Mouse (Mus musculus) urinary bladder, adult 2 months (tissue): ENCODE data around the gene Ntf3. TPM values are rescaled to one million over a fixed set of nuclear protein-coding genes. Genes with fewer than 3 reads are reported as not detected.
A peak's percentile ranks its signal among the peaks of the same experiment; 100 is the strongest.

Experiments
- DNase-seq: peaks from one replicate; pipeline ENCODE4 v3.0.0; 2022; ENCODE audit warnings: low spot score
- polyA plus RNA-seq: library from polyadenylated mRNA; depleted of rRNA; stranded (reverse); fragments of >200 nt; gene quantifications from 2 replicates; pipeline ENCODE4 v1.2.3, GENCODE M21; 2012; rRNA removed

Gene Ntf3
- 19.7 and 20.6 TPM in 2 replicates for polyA plus RNA-seq

DNA sequence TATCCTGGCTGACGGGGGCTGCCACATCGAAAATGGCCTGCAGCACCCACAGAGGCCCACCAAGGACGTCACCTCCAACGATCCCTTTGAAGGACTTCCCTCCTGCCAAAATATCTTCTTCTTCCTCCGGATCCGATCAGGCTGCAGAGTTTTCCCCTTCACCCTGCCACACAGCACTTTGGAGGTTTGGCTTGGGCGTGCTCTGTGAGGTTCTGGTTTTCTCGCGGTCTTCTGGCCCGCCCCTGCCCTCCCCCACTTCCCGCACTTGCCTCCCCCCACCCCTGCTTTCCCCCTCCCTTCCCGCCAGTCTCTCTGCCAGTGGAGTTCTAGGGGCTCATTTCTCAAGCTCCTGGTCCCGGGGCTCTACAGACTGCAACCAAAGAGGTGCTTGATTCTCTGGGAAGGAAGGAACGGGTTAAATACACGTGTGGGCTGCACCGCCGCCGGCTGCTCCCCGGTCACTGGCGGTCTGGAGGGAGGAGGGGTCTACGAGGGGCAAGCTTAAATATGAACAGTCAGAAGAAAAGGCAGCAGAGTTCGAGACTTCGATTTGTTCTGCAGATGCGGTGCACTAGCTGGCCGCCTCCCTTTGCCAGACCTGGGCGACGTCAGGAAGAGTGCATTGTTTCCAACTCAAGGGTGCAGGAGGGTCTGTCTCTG, at the start of gene Ntf3:
Gene Ntf3 (minus strand): TSS at position 363 of the 660 bp plus-strand sequence.
- no peak for DNase-seq

DNA sequence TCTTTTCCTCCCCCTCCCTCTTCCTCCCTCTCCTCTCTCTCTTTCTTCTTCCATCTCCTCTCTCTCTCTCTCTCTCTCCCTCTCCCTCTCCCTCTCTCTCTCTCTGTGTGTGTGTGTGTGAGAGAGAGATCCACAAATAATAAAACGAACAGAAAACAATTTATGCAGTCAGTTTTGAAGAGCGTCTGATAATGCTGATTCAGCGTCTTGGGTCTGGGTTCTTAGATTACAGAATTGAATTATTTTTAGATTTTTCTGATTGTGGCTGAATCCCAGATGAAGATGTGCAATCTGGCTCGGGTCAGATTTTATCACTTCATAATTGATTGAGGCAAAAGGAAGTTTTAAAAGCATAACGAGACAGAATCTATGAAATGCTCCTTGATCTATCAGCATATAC, 46.6 kb upstream of the Ntf3 start:
- no peak for DNase-seq

DNA sequence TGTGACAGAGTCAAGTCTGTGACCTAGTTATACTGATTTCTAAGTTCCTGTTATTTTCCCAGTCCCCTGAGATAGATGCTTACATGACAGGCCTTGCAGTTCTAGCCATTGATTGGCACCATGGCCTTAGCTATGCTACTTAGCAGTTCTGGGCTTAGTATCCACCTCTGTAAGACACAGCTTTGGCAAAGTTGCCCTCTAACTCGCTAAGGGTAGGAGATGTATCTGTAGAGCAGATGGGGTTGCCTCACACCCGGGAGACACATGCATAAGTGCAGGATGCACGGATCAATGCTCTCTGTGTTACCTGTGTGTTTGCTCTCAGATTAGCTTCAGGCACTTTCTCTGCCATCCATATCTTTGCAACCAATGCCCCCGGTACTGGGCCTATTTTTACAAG, 36.7 kb upstream of the Ntf3 start:
- no peak for DNase-seq

DNA sequence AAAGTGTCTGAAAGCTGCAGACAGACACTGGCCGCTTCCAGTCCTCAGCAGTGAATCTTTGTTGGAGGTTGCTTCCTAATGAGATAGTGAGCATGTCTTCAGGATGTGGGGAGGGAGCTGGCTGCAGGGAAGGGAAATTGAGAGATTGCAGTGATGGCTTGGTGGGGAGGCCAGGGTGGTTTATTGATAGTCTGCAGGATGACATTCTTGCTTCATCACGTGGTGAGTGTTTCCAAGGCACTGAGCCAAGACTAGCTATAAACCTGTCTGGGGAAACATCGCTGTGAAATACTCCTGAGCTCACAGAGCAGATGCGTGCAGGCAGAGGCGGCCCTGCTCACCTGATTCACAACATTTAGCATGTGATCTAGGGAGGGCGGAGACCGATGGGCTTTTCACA, 36.2 kb upstream of the Ntf3 start:
- no peak for DNase-seq

DNA sequence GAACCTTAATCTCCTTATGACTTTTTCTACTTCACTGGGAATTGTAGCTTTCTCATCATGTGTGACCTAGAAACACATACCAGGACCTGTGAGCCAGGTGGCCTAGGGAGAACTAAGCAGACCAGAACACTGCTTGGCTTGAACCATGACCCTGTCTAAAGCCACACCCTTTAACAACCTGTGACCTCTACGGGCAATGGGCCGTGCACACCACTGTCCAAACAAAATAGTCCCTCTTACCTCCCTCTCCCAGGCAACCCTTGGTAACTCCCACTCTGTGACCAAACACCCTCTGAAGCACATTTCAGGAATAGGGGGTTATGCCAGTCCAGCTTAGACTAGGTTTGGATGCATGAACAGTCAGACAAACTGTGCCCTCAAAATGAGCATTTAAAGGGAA, 35.0 kb upstream of the Ntf3 start:
- no peak for DNase-seq

DNA sequence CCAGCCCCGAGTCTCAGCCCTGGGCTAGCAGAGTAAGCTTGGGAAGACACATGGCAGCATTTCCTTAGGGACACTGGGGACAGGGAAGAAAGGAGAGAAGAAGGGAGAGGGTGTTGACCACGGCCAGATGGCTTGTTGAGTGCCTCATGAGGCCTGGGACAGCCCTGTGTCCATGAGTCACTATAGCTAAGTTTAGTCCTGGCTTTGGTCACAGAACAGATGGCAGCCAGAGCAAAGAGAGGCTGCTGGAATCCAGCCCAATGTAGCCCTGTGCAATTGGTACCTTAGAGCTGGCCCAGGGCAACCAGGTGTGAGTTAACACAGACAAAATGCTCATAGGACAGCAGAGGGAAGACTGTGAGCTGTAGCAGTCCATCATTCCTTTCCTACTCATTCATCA, 33.2 kb upstream of the Ntf3 start:
- DNase-seq = no peak

DNA sequence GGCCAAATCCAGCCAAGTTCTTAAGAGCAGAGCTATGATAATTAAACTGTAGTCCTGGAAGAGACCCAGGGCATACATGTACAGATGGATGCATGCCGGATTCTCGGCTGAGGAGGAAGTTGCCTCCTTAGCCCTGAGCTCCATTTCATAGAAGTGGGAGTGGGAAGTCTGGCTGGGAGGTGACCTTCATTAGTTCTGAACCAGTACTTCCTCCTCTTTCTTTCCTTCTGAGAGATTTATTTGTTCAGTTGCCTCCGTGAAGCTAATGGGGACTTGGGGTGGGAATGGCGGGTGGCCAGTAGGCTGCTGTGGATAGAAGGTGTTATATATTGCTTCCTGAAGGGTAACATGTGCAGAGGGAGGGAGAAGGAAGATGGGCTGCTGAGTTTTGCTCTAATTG, 28.1 kb upstream of the Ntf3 start:
- no peak for DNase-seq

DNA sequence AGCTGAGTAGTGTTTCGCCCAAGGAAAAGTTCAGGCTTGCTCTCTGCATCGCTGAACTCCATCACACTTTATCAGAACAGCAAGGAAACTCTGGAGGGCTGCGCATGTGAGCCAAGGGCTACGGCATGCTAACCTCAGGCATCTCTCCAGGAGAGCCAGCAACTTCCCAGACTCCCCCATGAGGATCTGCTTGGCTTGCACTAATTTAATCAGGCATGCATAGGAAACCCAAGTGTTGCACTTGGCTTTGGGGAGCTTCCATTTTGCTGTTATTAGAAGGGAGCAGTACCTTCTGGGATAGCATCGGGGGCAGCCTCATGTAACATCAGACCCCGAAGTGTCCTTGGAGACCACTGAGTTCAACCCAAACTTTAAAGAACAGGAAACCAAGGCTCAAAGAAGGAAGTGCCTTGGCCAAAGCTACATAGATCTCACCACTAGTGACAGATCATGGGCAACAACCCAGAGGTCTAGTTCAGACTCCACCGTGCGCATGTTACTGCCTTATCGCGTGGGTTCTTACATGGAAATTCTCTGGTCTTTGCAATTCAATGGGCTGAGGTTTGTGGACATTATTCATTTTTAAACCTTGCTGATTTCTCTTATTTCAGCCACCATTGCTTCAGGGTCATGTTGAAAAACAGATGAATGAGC, 23.6 kb upstream of the Ntf3 start:
- no peak for DNase-seq

DNA sequence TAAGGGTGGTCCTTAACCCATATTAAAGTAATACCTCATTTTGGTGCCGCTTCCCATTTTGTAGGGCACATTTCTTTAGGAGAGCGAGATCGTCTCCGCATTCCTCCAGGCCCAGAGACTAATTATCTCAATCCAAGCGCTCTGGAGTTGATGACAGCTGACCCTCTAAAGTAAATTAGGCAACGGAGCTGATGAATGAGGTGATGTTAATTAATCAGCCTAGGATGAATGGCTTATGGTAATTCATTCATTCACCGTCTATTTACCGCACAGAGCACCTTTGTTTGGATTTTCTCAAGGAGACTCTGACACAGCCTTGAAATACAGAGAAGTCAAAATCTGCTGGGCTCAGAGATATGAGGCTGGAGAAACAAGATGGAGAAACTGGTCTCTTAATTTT, 20.7 kb upstream of the Ntf3 start:
- no peak for DNase-seq

DNA sequence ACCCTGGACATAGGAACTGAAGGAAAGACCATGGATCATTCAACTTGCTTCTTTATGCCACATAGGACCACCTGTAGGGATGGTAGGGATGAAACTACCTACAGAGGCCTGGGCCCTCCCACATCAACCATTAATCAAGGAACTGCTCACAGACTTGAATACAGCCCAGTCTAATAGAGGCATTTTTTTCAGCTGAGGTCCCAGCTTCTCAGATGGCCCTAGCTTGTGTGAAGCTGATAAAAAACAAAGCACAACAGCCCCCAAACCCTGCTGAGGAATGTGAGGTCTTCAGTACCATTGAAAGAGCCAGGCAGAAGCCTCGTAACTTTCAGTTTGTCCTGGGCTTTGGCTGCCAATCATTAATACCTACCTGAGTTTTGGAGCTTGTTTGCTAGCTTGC, 19.4 kb upstream of the Ntf3 start:
- DNase-seq = no peak

DNA sequence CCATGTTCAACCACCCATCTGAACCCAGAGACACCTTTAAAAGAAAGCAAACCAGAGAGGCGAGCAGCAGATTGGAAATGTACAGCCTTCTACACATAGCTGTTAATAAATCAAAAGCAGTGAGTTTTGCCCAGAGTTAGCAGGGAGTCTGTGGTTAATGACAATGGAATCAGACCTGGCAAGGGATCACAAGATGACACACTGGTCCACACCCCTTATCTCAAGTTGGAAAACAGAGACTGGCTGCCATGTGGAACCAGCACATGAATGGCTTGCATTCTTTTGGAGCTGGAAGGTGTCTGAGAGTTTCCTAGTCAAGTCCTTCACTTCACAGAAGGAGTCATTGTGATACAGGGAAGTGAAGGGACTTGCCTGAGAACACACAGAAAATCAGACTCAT, 5.4 kb upstream of the Ntf3 start:
- no peak for DNase-seq

DNA sequence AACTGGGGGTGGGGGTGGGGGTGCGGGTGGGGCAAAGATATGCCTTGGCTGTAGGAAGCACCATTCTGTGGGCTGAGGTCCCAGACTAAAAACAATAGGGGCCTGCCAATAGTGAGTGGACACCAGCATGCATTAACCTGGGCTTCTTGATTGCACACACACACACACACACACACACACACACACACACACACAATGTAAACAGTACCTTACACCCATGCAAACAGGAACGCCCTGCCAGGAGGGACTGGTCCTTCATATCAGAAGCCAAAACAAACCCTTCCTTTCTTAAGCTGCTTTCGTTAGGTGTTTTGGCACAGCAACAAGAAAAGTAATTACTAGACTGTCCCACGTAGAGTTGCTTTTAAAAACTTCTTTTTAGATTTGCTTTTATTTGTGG, 4.1 kb upstream of the Ntf3 start:
- DNase-seq = no peak

DNA sequence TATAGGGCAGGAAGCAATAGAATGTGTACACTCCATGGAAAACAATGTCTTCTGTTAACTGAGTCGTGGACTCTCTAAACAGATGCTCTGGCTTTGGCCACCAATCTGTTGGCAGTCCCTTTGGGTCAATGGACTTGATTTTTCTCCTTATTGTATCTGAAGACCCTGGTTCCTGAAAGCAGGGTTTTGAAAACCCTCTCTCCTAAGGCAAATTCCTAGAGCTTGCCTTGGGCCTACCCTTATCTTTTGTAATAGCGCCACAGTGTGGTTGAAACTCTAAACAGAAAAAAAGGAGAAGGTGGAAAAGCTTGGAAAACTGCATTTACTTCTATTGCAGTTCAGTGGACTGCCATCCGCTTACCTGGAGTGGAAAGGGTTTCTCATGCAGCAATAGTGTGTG, 1.0 kb upstream of the Ntf3 start:
- DNase-seq = no peak

DNA sequence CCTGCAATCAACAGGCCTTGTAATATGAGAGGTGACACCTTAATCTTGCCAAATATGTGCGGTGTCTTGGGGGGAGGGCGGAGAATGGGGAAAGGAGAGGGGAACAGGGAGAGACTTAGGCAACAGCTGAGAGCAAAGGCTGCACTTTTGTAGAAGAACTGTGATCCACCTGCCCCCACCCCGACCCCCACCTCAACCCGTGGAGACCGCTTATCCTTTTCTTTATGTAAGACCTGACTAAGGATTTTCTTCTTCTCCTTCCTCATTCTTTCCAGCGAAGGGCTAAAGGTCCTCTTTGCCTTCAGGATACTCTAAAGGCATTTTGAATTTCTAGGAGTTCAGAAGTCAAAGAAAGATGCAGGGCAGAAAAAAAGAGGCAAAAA, 489 bp upstream of the Ntf3 start:
- DNase-seq = no peak

DNA sequence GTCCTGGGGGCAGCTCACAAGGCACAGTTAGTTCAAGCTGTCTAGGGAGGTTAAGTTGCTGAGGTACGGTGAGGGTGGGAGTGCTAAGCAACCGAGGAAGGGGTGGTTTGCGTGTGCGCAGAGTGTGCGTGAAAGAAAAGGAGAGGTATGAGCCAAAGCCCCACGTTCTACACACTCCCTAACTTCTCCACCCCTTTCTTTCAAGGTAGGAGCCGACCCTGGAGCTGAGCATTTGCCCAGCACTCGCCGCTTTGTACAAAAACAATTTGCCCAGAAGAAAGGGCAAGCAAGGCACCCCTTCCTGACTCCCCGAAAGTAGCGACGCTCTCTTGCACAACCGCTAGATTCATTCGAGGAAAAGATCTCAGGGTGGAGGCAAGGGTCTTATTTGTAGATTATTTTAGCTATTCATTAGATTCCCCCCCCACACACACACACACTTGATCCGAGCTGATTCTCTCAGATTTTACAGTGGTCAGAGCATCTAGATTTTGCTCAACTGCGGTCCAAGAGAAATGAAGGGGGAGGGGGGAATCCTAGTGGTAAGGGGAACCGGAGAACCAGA, 1.0 kb downstream of the Ntf3 start:
- no peak for DNase-seq

DNA sequence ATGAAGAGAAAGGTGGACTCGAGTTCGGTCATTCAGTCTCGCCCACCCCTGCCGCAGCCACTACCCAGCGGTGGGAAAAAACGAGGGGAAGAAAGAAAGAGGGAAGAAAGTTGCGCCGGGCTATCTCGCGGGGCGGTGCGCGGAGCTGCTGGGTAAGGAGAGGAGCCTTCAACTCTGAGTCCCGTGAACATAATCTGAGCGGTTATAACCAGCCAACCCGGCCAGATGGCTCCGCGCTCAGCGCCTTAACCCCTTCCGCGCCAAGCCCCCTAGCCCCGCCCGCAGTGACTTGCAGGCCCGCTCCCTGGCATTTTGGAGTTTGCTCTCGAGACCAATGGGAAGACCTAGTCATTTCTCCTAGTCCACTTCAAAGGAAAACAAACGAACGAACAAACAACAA, 1.9 kb downstream of the Ntf3 start:
- DNase-seq = no peak

DNA sequence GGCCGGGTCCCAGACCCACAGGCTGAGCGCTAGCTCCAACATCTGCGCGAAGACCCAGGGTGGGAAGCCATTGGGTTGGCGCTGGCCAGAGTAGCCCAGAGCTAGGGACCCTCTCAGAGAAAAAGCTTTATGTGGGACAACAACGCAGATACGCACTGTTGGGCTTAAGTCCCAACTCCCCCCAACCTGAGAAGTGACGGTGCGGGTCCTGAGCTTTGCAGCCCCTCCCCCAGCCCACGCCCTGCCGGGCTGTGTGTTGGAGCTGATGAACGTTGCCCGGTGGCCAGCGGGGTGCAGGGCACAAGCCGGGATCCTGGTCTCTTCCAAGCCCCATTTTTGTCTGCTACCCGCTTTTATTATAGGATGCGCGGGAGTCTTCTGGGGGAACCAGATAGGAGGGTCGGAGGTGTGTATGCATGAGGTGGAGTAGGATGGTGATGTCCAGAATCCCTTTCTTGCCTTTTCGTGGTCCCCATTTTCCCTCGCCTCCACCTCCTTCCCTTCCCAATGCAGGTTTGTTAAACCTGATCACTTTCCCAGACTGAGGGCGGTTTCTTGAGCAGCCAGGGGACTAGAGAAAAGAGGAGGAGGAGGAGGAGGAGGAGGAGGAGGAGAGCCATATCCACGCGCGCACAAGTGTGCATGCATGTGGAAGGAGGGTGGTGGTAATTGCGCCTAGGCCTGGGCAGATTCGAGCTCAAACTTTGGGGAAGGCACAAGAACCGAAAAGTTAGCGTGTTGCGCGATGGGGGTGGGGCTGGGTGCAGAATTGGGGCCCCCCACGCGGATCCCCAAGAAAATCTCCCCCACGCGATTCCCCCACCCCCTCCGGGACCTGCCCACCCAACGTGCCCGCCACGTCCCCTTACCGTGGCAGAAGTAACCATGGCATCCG, 2.6 kb downstream of the Ntf3 start:
- DNase-seq = no peak

DNA sequence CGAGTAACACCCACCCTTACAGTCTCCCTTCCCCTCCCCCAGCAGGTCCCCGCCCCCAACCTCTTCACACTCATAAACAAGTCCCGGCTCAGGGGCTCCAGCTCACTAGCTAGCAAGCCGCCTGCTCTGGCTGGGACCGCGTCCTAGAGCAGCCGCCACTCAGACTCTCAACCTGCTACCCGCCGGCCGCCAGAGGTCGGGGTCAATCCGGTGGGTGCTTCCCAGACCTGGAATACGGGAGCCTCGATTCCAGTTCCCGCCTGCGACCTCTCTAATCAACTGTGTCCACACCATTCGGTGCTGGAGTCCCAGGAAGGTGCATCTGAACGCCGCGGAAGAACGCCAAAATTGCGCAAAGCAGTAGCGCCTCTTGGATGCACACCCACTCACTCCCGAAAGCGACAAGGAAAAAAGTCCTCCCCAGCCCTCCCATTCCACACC, 3.5 kb downstream of the Ntf3 start:
- DNase-seq = peak; percentile 34

DNA sequence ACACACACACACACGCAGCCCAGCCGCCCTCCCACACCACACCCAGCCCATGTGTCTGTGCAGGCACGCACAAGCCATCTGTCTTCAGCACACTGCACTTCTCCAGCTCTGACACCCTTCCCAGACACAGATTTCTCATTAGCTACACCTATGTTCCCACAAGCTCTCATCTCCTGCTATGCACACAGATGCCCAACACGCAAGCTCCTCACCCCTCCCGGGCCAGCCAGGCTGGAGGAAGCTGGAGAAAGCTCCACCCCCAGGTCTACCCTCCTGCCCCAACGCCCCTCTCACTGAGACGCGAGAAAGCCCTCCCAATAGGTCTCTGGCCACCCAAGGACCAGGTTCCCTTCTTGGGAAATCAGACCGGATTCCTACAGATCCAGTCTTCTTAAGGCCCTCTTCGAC, 4.4 kb downstream of the Ntf3 start:
- no peak for DNase-seq

DNA sequence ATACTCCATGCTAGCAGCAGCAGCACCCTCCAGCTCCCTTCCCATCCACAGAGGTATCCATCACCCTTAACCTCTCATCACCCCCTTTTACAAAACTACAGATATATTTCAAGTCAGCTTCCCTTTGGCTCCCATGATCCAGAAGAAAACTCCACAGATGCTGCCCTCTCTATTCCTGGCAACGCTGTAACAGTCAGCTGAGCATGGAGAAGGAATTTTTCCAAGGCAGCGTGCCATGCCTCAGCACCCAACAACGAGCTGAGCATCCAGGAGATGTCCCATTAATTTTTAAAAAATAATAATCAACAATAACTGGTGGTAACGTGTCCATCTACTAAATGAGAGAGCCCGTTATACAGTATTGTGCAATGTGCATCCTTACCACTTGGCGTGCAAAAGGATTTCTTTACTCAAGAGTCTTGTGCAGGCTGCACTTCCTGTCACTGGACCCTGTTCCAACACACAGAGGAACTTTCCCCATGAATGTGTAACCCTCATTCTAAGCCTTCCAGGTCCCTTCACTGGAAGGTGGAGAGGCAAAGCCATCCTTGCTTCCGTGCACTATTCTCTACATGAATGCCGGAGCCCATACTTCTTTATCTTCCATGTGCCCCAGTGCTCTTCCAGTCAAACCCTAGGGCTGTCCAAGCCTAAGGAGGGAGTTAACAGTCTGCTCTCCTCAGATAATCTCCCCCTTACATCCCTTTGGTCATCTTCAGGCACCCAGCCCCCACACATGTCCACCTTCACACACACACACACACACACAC, 5.0 kb downstream of the Ntf3 start:
- DNase-seq = no peak

DNA sequence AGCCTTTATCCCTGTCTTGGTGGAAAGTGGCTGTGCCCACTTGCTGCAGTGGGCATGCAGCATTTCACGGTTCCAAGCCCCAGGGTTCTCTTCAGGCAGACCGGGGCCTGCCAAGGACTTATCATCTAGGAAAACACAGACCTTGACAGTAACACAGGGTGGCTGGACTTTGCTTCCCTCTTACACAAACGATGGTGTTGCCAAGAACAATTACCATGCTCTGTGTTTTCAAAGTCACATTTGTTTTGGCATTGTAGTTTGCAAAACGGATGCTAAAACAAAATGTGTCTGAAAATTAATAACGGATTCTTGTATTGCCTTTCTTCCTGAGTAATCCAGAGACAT, 6.7 kb downstream of the Ntf3 start:
- DNase-seq = no peak
